Mouse (Mus musculus) megakaryocyte-erythroid progenitor cell, adult 5-6 weeks (primary cell): ENCODE data around the gene Rabgap1l. TPM values are rescaled to one million over a fixed set of nuclear protein-coding genes. Genes with fewer than 3 reads are reported as not detected.

Experiments used
- ATAC-seq: replicated peaks from 2 replicates; pipeline ENCODE4 v1.8.0; 2016; ENCODE audit warnings: mild to moderate bottlenecking, inconsistent platforms; ENCODE audit not compliant: severe bottlenecking, poor library complexity, low FRiP score, low TSS enrichment
- total RNA-seq, 2 experiments: library from RNA; stranded (forward) in 1 of 2; stranded (reverse) in 1 of 2; fragments of 200-1000, 215-1000 nt in 1 of 2; fragments of >200 nt in 1 of 2; fragmentation: Nextera tagmentation in 1 of 2; gene quantifications; 2 replicates each; pipeline ENCODE4 v1.2.3; 2014 to 2017

Rabgap1l gene
- total RNA-seq, 2 experiments from 2014 or later: 124 to 256 TPM

- ATAC-seq: no peak
Observed at GRCm38 (mm10) chr1:160233921-160234320, 559.1 kb downstream of the Rabgap1l start.

- ATAC-seq: no peak
Observed at GRCm38 (mm10) chr1:160232113-160232512, 560.9 kb downstream of the Rabgap1l start.

- no peak for ATAC-seq
Observed at GRCm38 (mm10) chr1:160231013-160231412, 562.0 kb downstream of the Rabgap1l start.

GRCm38 (mm10) chr1:160227850-160228249 is 565.2 kb downstream of the Rabgap1l start:
- ATAC-seq: no peak

- peak; percentile 83 for ATAC-seq
Observed at GRCm38 (mm10) chr1:160227196-160227595, 565.8 kb downstream of the Rabgap1l start.

GRCm38 (mm10) chr1:160224093-160224492 is 568.9 kb downstream of the Rabgap1l start:
- ATAC-seq: no peak

GRCm38 (mm10) chr1:160217898-160218297 is 575.1 kb downstream of the Rabgap1l start:
- no peak for ATAC-seq

- ATAC-seq: no peak
Observed at GRCm38 (mm10) chr1:160214171-160214570, 578.8 kb downstream of the Rabgap1l start.

GRCm38 (mm10) chr1:160212703-160213669 is 580.0 kb downstream of the Rabgap1l start, which contains the start of gene Cacybp:
Gene Cacybp (minus strand): TSS chr1:160212875.
- ATAC-seq: peak; percentile 90

- ATAC-seq: peak; percentile 17
Observed at GRCm38 (mm10) chr1:160212123-160212691, 580.8 kb downstream of the Rabgap1l start.

- ATAC-seq: no peak
Observed at GRCm38 (mm10) chr1:160211597-160212122, 581.4 kb downstream of the Rabgap1l start.

- no peak for ATAC-seq
Observed at GRCm38 (mm10) chr1:160210566-160210965, 582.4 kb downstream of the Rabgap1l start.

- no peak for ATAC-seq
Observed at GRCm38 (mm10) chr1:160209844-160210243, 583.2 kb downstream of the Rabgap1l start.

GRCm38 (mm10) chr1:160205486-160205885 is 587.5 kb downstream of the Rabgap1l start:
- ATAC-seq: 0 out of 2 replicates have a peak, but pooled peaks have one; percentile 19

GRCm38 (mm10) chr1:160195337-160195663 is 597.7 kb downstream of the Rabgap1l start:
- peak; percentile 63 for ATAC-seq

GRCm38 (mm10) chr1:160194529-160195336 is 598.3 kb downstream of the Rabgap1l start, which contains the start of gene Mrps14:
Gene Mrps14 (plus strand): TSS chr1:160195215.
- peak; percentile 98 for ATAC-seq

GRCm38 (mm10) chr1:160184506-160184905 is 608.5 kb downstream of the Rabgap1l start:
- ATAC-seq: 0 out of 2 replicates have a peak, but pooled peaks have one; percentile 58

- no peak for ATAC-seq
Observed at GRCm38 (mm10) chr1:160181216-160181615, 611.8 kb downstream of the Rabgap1l start.

GRCm38 (mm10) chr1:160176903-160177302 is 616.1 kb downstream of the Rabgap1l start:
- no peak for ATAC-seq
